Mouse (Mus musculus): ENCODE measurements around the gene Abcc1.

DNA sequence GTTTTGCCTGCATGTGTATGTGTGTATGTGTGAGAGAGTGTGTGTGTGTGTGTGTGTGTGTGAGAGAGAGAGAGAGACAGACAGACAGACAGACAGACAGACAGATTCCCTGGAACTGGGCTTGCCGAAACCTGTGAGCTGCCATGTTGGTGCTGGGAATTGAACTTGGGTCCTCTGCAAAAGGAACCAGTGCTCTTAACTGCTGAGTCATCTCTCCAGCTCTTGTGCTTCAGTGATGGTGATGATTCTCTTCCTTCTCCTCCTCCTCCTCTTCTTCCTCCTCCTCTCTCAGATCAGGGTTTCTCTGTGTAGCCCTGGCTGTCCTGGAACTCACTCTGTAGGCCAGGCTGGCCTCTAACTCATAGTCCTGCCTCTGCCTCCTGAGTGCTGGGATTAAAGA lies 4.7 kb downstream of the Abcc1 start:
- TF ChIP-seq CTCF (IDR thresholded peaks at IDR 0.05; ENCODE audit: low read depth, low read length) (no peak), POLR2A (IDR thresholded peaks at IDR 0.05; ENCODE audit: borderline replicate concordance, low read depth, low read length) (no peak)

Measured in bone marrow macrophage, adult 2 months (primary cell).